Mouse (Mus musculus) forebrain, embryonic 13.5 days (tissue): Measurements from ENCODE around the gene Serpinb9d. TPM values are rescaled to one million over a fixed set of nuclear protein-coding genes. Genes with fewer than 3 reads are reported as not detected.
"Not testable (repeated sequence)": the region's sequence is repeated elsewhere in the genome, so short reads cannot be mapped to it uniquely, and the experiment has no call there.

Experiments used
- ATAC-seq: fragments of 200-750 bp; cut with Nextera tagmentation; 2 replicates; pipeline ENCODE4 v1.8.0; 2017
- H3K27ac ChIP-seq: fragments of 300-500 bp; sonication (generic); 2 replicates; pipeline ENCODE4 v1.5.1; 2015; ENCODE audit warnings: inconsistent platforms, mild to moderate bottlenecking, moderate library complexity
- H3K27me3 ChIP-seq: fragments of 300-500 bp; sonication (generic); 2 replicates; pipeline ENCODE4 v1.6.1; 2015; ENCODE audit warnings: mild to moderate bottlenecking, inconsistent platforms
- H3K36me3 ChIP-seq: fragments of 300-500 bp; sonication (generic); 2 replicates; pipeline ENCODE4 v1.6.1; 2015; ENCODE audit warnings: mild to moderate bottlenecking, inconsistent platforms; ENCODE audit not compliant: poor library complexity, severe bottlenecking
- H3K4me1 ChIP-seq: fragments of 300-500 bp; sonication (generic); 2 replicates; pipeline ENCODE4 v1.6.1; 2015; ENCODE audit warnings: inconsistent platforms
- H3K4me2 ChIP-seq: fragments of 300-500 bp; sonication (generic); 2 replicates; pipeline ENCODE4 v1.6.1; 2015; ENCODE audit warnings: inconsistent platforms, mild to moderate bottlenecking, moderate library complexity
- H3K4me3 ChIP-seq: fragments of 300-500 bp; sonication (generic); 2 replicates; pipeline ENCODE4 v1.5.1; 2015; ENCODE audit warnings: mild to moderate bottlenecking, inconsistent platforms
- H3K9ac ChIP-seq: fragments of 300-500 bp; sonication (generic); 2 replicates; pipeline ENCODE4 v1.6.1; 2015; ENCODE audit warnings: mild to moderate bottlenecking, inconsistent platforms
- H3K9me3 ChIP-seq: fragments of 300-500 bp; sonication (generic); replicated peaks from 2 replicates; pipeline ENCODE4 v1.6.1; 2016; ENCODE audit warnings: inconsistent platforms
- WGBS: fragments of 180-500 bp; shearing (Covaris S2); methylation state at CpG from one replicate; pipeline ENCODE4 v1.1.7; 2015; 5-methylcytosine and 5-hydroxymethylcytosine counted together
- polyA plus RNA-seq: library from polyadenylated mRNA; unstranded; fragments of >200 nt; fragmentation: Nextera tagmentation; extraction: Ambion mirVana; gene quantifications from 2 replicates; pipeline ENCODE4 v1.2.1, GENCODE M21; 2015

Gene Serpinb9d
- polyA plus RNA-seq: not detected in 2 replicates

- Histone ChIP-seq H3K9ac (no peak within 1 kb of the TSS), H3K9me3 (peaks cover 10% of the 10 kb centered on the region), H3K36me3 (no peaks in the 10 kb centered on the region), H3K4me1 (no peaks in the 10 kb centered on the region), H3K27ac (no peak within 1 kb of the TSS), H3K4me3 (no peak within 1 kb of the TSS), H3K27me3 (no peaks in the 10 kb centered on the region), H3K4me2 (no peak within 1 kb of the TSS)
- no peak for ATAC-seq
- WGBS: 86% methylated on average over 5 of the region's 5 CpGs
Measured at GRCm38 (mm10) chr13:33192659-33193058, at the start of gene Serpinb9d. Gene Serpinb9d (plus strand): TSS chr13:33192959.

- WGBS: 70% methylated on average over 4 of the region's 4 CpGs
Measured at GRCm38 (mm10) chr13:33159642-33160041, 33.1 kb upstream of the Serpinb9d start, which contains the start of gene Serpinb9c. Gene Serpinb9c (minus strand): TSS chr13:33159742.

GRCm38 (mm10) chr13:33190486-33190885, 2.3 kb upstream of the Serpinb9d start:
- H3K27ac ChIP-seq, H3K36me3 ChIP-seq, H3K27me3 ChIP-seq, H3K4me3 ChIP-seq, H3K9ac ChIP-seq, ATAC-seq, H3K4me1 ChIP-seq, H3K4me2 ChIP-seq: not testable (repeated sequence)
- 96% methylated on average over 1 of the region's 1 CpGs for WGBS
- H3K9me3 ChIP-seq: peaks cover 12% of the 10 kb centered on the region

More at GRCm38 (mm10) chr13:33159642-33160041, 33.1 kb upstream of the Serpinb9d start, which contains the start of gene Serpinb9c:
- H3K4me1 ChIP-seq: no peaks in the 10 kb centered on the region
- peaks cover 24% of the 10 kb centered on the region for H3K9me3 ChIP-seq
- H3K9ac ChIP-seq: no peak within 1 kb of the TSS
- H3K36me3 ChIP-seq: no peaks in the 10 kb centered on the region
- H3K27me3 ChIP-seq: no peaks in the 10 kb centered on the region
- H3K4me2 ChIP-seq: no peak within 1 kb of the TSS
- no peak within 1 kb of the TSS for H3K27ac ChIP-seq
- ATAC-seq: no peak
- no peak within 1 kb of the TSS for H3K4me3 ChIP-seq

- no peak overlapping the region for H3K27ac ChIP-seq
- no peaks in the 10 kb centered on the region for H3K36me3 ChIP-seq
- 64% methylated on average over 2 of the region's 2 CpGs for WGBS
- H3K9ac ChIP-seq: no peak overlapping the region
- peaks cover 4% of the 10 kb centered on the region; the same call in 1 of the 2 replicates for H3K9me3 ChIP-seq
- H3K4me2 ChIP-seq: no peak overlapping the region
- no peak for ATAC-seq
- H3K27me3 ChIP-seq: no peaks in the 10 kb centered on the region
- H3K4me3 ChIP-seq: no peak overlapping the region
- H3K4me1 ChIP-seq: no peaks in the 10 kb centered on the region
Measured at GRCm38 (mm10) chr13:33199740-33200139, 7.0 kb downstream of the Serpinb9d start.

GRCm38 (mm10) chr13:33249312-33249711, 56.6 kb downstream of the Serpinb9d start, which contains the start of gene Serpinb9e:
Gene Serpinb9e (plus strand): TSS chr13:33249612.
- not testable (repeated sequence) for H3K4me2 ChIP-seq, ATAC-seq

More at GRCm38 (mm10) chr13:33249312-33249711, 56.6 kb downstream of the Serpinb9d start, which contains the start of gene Serpinb9e:
- not testable (repeated sequence) for H3K27ac ChIP-seq, H3K9me3 ChIP-seq, H3K27me3 ChIP-seq, H3K36me3 ChIP-seq, H3K9ac ChIP-seq, H3K4me1 ChIP-seq, H3K4me3 ChIP-seq
- 93% methylated on average over 2 of the region's 2 CpGs for WGBS

Other genes starting within 250 kb of the Serpinb9d start
- 0.49 and 0.70 TPM in 2 replicates for gene Serpinb6b, start 227.8 kb upstream of the Serpinb9d start, polyA plus RNA-seq
- 0.42 and 0.61 TPM in 2 replicates for gene Serpinb9, start 189.7 kb upstream of the Serpinb9d start, polyA plus RNA-seq
- 0.06 and 0.09 TPM in 2 replicates for gene Serpinb9b, start 165.5 kb upstream of the Serpinb9d start, polyA plus RNA-seq
- 2.7 and 4.1 TPM in 2 replicates for gene Serpinb1b, start 114.4 kb upstream of the Serpinb9d start, polyA plus RNA-seq
- gene Serpinb9c, start 33.2 kb upstream of the Serpinb9d start, polyA plus RNA-seq: not detected in 2 replicates
- not detected in 2 replicates for gene Serpinb9e, start 56.7 kb downstream of the Serpinb9d start, polyA plus RNA-seq
- not detected in 2 replicates for gene Serpinb9f, start 131.1 kb downstream of the Serpinb9d start, polyA plus RNA-seq
- not detected in 2 replicates for gene Gm11397, start 202.8 kb downstream of the Serpinb9d start, polyA plus RNA-seq